ENCODE assay signal across 8 mouse cellular contexts in the genomic region with DNA sequence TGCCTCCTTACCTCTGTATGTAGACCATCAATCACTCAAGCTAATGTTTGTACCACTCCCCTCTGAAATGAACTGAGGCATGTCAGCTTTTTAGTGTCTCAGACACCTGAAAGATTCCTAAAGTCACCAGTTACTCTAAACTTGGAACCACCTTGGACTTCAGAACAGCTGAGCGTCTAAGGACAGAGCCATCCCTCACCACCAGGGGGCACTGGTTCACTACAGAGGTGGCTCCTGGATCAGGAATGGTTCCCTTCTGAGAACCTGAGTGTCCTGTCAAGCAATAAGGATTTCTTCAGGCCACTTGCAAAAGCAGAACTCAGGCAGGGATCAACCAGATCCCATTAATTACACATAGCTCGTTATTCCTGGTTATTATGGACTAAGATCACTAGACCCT. TPM values are rescaled to one million over a fixed set of nuclear protein-coding genes. Genes with fewer than 3 reads are reported as not detected.
A peak's percentile ranks its signal among the peaks of the same experiment; 100 is the strongest.
DNase-seq lines count a peak whose midpoint lies in the region; ATAC-seq lines count a peak whose summit lies in the region.

No protein-coding gene starts in this region.

- H3K27me3 ChIP-seq in kidney, embryonic 16.5 days (ENCODE audit: insufficient read depth, low read length), result no peaks in the 10 kb centered on the region
- H3K27me3 ChIP-seq in forebrain, embryonic 14.5 days (replicated peaks; ENCODE audit: control insufficient read depth, insufficient read depth, low read length), result no peaks in the 10 kb centered on the region
- H3K27me3 ChIP-seq in splenic B cell, adult 2 months (ENCODE audit: control insufficient read depth, insufficient read depth, low read length, poor library complexity, severe bottlenecking), result no peaks in the 10 kb centered on the region

- H3K4me3 ChIP-seq in kidney, embryonic 16.5 days (ENCODE audit: low read length), result no peak overlapping the region
- H3K4me3 ChIP-seq in forebrain, embryonic 14.5 days (ENCODE audit: low read depth, low read length), result no peak overlapping the region

- H3K4me1 ChIP-seq in kidney, embryonic 16.5 days (ENCODE audit: insufficient read depth, low read length), result no peaks in the 10 kb centered on the region
- H3K4me1 ChIP-seq in forebrain, embryonic 14.5 days (ENCODE audit: control insufficient read depth, insufficient read depth, low read length), result no peaks in the 10 kb centered on the region

- no peaks in the 10 kb centered on the region for H3K36me3 ChIP-seq in kidney, embryonic 16.5 days (ENCODE audit: insufficient read depth, low read length)
- no peaks in the 10 kb centered on the region for H3K36me3 ChIP-seq in forebrain, embryonic 14.5 days (ENCODE audit: control insufficient read depth, insufficient read depth, low read length)
- no peaks in the 10 kb centered on the region for H3K36me3 ChIP-seq in splenic B cell, adult 2 months (ENCODE audit: control insufficient read depth, insufficient read depth, low read length, poor library complexity, severe bottlenecking)

- H3K9ac ChIP-seq in kidney, embryonic 16.5 days (replicated peaks; ENCODE audit: low read length), result no peak overlapping the region
- H3K9ac ChIP-seq in forebrain, embryonic 14.5 days (ENCODE audit: low read length), result no peak overlapping the region

- no peak overlapping the region for H3K4me2 ChIP-seq in kidney, embryonic 16.5 days (replicated peaks; ENCODE audit: low read depth, low read length)
- no peak overlapping the region for H3K4me2 ChIP-seq in forebrain, embryonic 14.5 days (ENCODE audit: low read length)

- peak; percentile 50 for DNase-seq in kidney, adult 11 months
- DNase-seq in c-Kit-positive CD71-negative TER-119-negative erythroid progenitor cells, embryonic 14.5 days (ENCODE audit: low read depth), result peak; percentile 80
- peak; percentile 88 for DNase-seq in forebrain, embryonic 14.5 days (ENCODE audit: low spot score)
- peak; percentile 76 to 80 for DNase-seq in left cerebral cortex, postnatal 25 days (ENCODE audit: low spot score in 2 of 2)
- DNase-seq in splenic B cell, adult 2 months (ENCODE audit: low read depth, low spot score), result peak; percentile 86

- 6% methylated on average over 2 of the region's 2 CpGs for WGBS in kidney, embryonic 16.5 days
- 6% methylated on average over 2 of the region's 2 CpGs for WGBS in forebrain, embryonic 14.5 days

- H3K9me3 ChIP-seq in kidney, embryonic 16.5 days (ENCODE audit: low read length), result no peaks in the 10 kb centered on the region
- H3K9me3 ChIP-seq in forebrain, embryonic 14.5 days (replicated peaks; ENCODE audit: control insufficient read depth, low read length), result 0 out of 2 replicates have a peak, but pooled peaks cover 2% of the 10 kb centered on the region

- no peak for ATAC-seq in kidney, embryonic 16.5 days (ENCODE audit: low FRiP score, low TSS enrichment)
- peak; percentile 40; the same call in 1 of the 2 replicates for ATAC-seq in forebrain, embryonic 14.5 days
- peak; percentile 75 for ATAC-seq in inflammation-experienced regulatory T-cells, adult 6 months
- ATAC-seq in monocyte, adult 5-6 weeks (replicated peaks; ENCODE audit: insufficient number of reproducible peaks, low FRiP score, low TSS enrichment, poor library complexity, severe bottlenecking), result peak; percentile 67

- no peak overlapping the region for H3K27ac ChIP-seq in kidney, embryonic 16.5 days (ENCODE audit: low read length)
- no peak overlapping the region for H3K27ac ChIP-seq in forebrain, embryonic 14.5 days (ENCODE audit: low read depth, low read length)

- intact Hi-C loops in left cerebral cortex, postnatal 25 days (cut with DNase I), result loop anchor here (1.0 to 2.0 kb wide), 2 partner anchors 95 to 216 kb away; no protein-coding TSS in a partner anchor

RNA-seq across cellular contexts. Expression of a gene that starts 5.9 kb away (rescaled TPM):
- polyA plus RNA-seq in kidney, embryonic 16.5 days (2015; fragmentation: Nextera tagmentation; extraction: Ambion mirVana), result 11.4 and 13.6 TPM in 2 replicates
- 9.8 and 11.3 TPM in 2 replicates for polyA plus RNA-seq in forebrain, embryonic 14.5 days (2014; fragmentation: Nextera tagmentation; extraction: Ambion mirVana)
- polyA plus RNA-seq in inflammation-experienced regulatory T-cells, adult 6 months (2017; shearing (Covaris generic)), result 10 to 100 TPM; 13.2 to 18.7 (median 13.7) TPM
- total RNA-seq in left cerebral cortex, postnatal 25 days (2021), result 10 to 100 TPM; 51.6 to 51.7 TPM
- 4.1 to 8.7 TPM (median 4.4 TPM) in 3 replicates for total RNA-seq in monocyte, adult 5-6 weeks (2017)

RNA-seq across cellular contexts. Expression of a gene that starts 30.5 kb away (rescaled TPM):
- polyA plus RNA-seq in kidney, embryonic 16.5 days (2015; fragmentation: Nextera tagmentation; extraction: Ambion mirVana), result 40.1 and 40.5 TPM in 2 replicates
- 27.2 and 29.9 TPM in 2 replicates for polyA plus RNA-seq in forebrain, embryonic 14.5 days (2014; fragmentation: Nextera tagmentation; extraction: Ambion mirVana)
- 10 to 100 TPM; 21.8 to 28.0 (median 23.3) TPM for polyA plus RNA-seq in inflammation-experienced regulatory T-cells, adult 6 months (2017; shearing (Covaris generic))
- 10 to 100 TPM; 15.7 to 18.8 TPM for total RNA-seq in left cerebral cortex, postnatal 25 days (2021)
- 6.6 to 14.9 TPM (median 14.8 TPM) in 3 replicates for total RNA-seq in monocyte, adult 5-6 weeks (2017)

RNA-seq across cellular contexts. Expression of a gene that starts 47.1 kb away (rescaled TPM):
- polyA plus RNA-seq in kidney, embryonic 16.5 days (2015; fragmentation: Nextera tagmentation; extraction: Ambion mirVana), result not detected in 2 replicates
- not detected in 2 replicates for polyA plus RNA-seq in forebrain, embryonic 14.5 days (2014; fragmentation: Nextera tagmentation; extraction: Ambion mirVana)
- not detected for polyA plus RNA-seq in inflammation-experienced regulatory T-cells, adult 6 months (2017; shearing (Covaris generic))
- total RNA-seq in left cerebral cortex, postnatal 25 days (2021), result not detected
- not detected in 3 replicates for total RNA-seq in monocyte, adult 5-6 weeks (2017)

RNA-seq across cellular contexts. Expression of a gene that starts 50.4 kb away (rescaled TPM):
- 0.23 and 0.50 TPM in 2 replicates for polyA plus RNA-seq in kidney, embryonic 16.5 days (2015; fragmentation: Nextera tagmentation; extraction: Ambion mirVana)
- polyA plus RNA-seq in forebrain, embryonic 14.5 days (2014; fragmentation: Nextera tagmentation; extraction: Ambion mirVana), result not detected in 2 replicates
- not detected for polyA plus RNA-seq in inflammation-experienced regulatory T-cells, adult 6 months (2017; shearing (Covaris generic))
- total RNA-seq in left cerebral cortex, postnatal 25 days (2021), result under 1 TPM in 1 of 2 experiments, not detected in 1; 0.50 TPM
- total RNA-seq in monocyte, adult 5-6 weeks (2017), result not detected in 3 replicates
